13 mouse cellular contexts compared by ENCODE assay signal in genomic region chr14:5879136-5879535, GRCm38 (mm10). TPM values are rescaled to one million over a fixed set of nuclear protein-coding genes. Genes with fewer than 3 reads are reported as not detected.
DNase-seq lines count a peak whose midpoint lies in the region; ATAC-seq and TF ChIP-seq lines count a peak whose summit lies in the region.
"Not testable (repeated sequence)": the region's sequence is repeated elsewhere in the genome, so short reads cannot be mapped to it uniquely, and the experiment has no call there.
"Had no signal": no experiment of that assay in that cellular context is flagged by ENCODE, and none has a peak within 500 bp of the region (broad histone marks: within the 10 kb centered on the region; RNA-seq: fewer than 3 reads in every experiment).

No protein-coding gene starts in this region.

- H3K4me2 ChIP-seq in embryonic facial prominence, embryonic 14.5 days (ENCODE audit: low read depth, low read length); heart, postnatal 0 days (ENCODE audit: low read depth, low read length): not testable (repeated sequence)

- not testable (repeated sequence) for H3K4me3 ChIP-seq in embryonic facial prominence, embryonic 14.5 days (ENCODE audit: low read depth, low read length); heart, postnatal 0 days (ENCODE audit: low read depth, low read length)

- not testable (repeated sequence) for H3K36me3 ChIP-seq in embryonic facial prominence, embryonic 14.5 days (ENCODE audit: control insufficient read depth, insufficient read depth, low read length); heart, postnatal 0 days (replicated peaks; ENCODE audit: control insufficient read depth, insufficient read depth, low read length)

- TF ChIP-seq CTCF in heart, postnatal 0 days (IDR thresholded peaks at IDR 0.05; ENCODE audit: low read depth): peak; percentile 46

- 5% methylated on average over 5 of the region's 11 CpGs for WGBS in embryonic facial prominence, embryonic 14.5 days
- WGBS in heart, postnatal 0 days: 10% methylated on average over 5 of the region's 11 CpGs

- H3K9me3 ChIP-seq in embryonic facial prominence, embryonic 14.5 days (ENCODE audit: control insufficient read depth, low read length); heart, postnatal 0 days (replicated peaks; ENCODE audit: control insufficient read depth, low read length): not testable (repeated sequence)

- ATAC-seq in embryonic facial prominence, embryonic 14.5 days (ENCODE audit: low read depth); heart, postnatal 0 days (ENCODE audit: insufficient read depth, low read depth): not testable (repeated sequence)

- not testable (repeated sequence) for TF ChIP-seq EP300 in heart, postnatal 0 days (IDR thresholded peaks at IDR 0.05; ENCODE audit: low read depth)

- peak; percentile 5 for DNase-seq in cerebellum, adult 11 months
- DNase-seq in embryonic facial prominence, embryonic 14.5 days (ENCODE audit: low spot score): peak; percentile 54
- DNase-seq in heart, postnatal 0 days (ENCODE audit: low spot score): peak; percentile 7
- peak; percentile 37 for DNase-seq in kidney, adult 9 months
- peak; percentile 6 to 9 for DNase-seq in left cerebral cortex, adult 8-10 months (ENCODE audit: low spot score in 2 of 2)
- DNase-seq in lung, postnatal 10 days: peak; percentile 12
- DNase-seq in retina, embryonic 14.5 days (ENCODE audit: low spot score): peak; percentile 1

- H3K27ac ChIP-seq in embryonic facial prominence, embryonic 14.5 days (replicated peaks; ENCODE audit: low read depth, low read length); heart, postnatal 0 days (ENCODE audit: low read depth): not testable (repeated sequence)

- H3K9ac ChIP-seq in embryonic facial prominence, embryonic 14.5 days (ENCODE audit: low read depth, low read length); heart, postnatal 0 days (replicated peaks; ENCODE audit: low read depth, low read length): not testable (repeated sequence)

- H3K4me1 ChIP-seq in embryonic facial prominence, embryonic 14.5 days (ENCODE audit: control insufficient read depth, insufficient read depth, low read length); heart, postnatal 0 days (ENCODE audit: control insufficient read depth, insufficient read depth): not testable (repeated sequence)

- H3K27me3 ChIP-seq in embryonic facial prominence, embryonic 14.5 days (replicated peaks; ENCODE audit: control insufficient read depth, insufficient read depth, low read length); heart, postnatal 0 days (ENCODE audit: control insufficient read depth, insufficient read depth, low read length): not testable (repeated sequence)

RNA-seq across cellular contexts. Expression of gene Gm8237, which starts 1.0 kb away (rescaled TPM):
- not detected in 2 replicates for polyA plus RNA-seq in embryonic facial prominence, embryonic 14.5 days (2014; fragmentation: Nextera tagmentation; extraction: Ambion mirVana)
- not detected in 2 replicates for total RNA-seq in heart, postnatal 0 days (2014; rRNA removed; ENCODE audit: low replicate concordance)
- 0.10 and 0.11 TPM in 2 replicates for polyA plus RNA-seq in heart, postnatal 0 days (2015; fragmentation: Nextera tagmentation; extraction: Ambion mirVana)
- total RNA-seq in left cerebral cortex, adult 8-10 months (2022): 1 to 10 TPM in 3 of 4 experiments, under 1 TPM in 1; 0.73 to 1.5 (median 1.1) TPM
- total RNA-seq: G1E had no signal
- polyA plus RNA-seq: G1E; intestine, embryonic 16.5 days; liver, embryonic 16.5 days; spleen, adult 2 months had no signal

RNA-seq across cellular contexts. Expression of gene Gm3424, which starts 49.0 kb away (rescaled TPM):
- polyA plus RNA-seq in embryonic facial prominence, embryonic 14.5 days (2014; fragmentation: Nextera tagmentation; extraction: Ambion mirVana): not detected in 2 replicates
- total RNA-seq in heart, postnatal 0 days (2014; rRNA removed; ENCODE audit: low replicate concordance): not detected in 2 replicates
- not detected in 2 replicates for polyA plus RNA-seq in heart, postnatal 0 days (2015; fragmentation: Nextera tagmentation; extraction: Ambion mirVana)
- total RNA-seq in left cerebral cortex, adult 8-10 months (2022): not detected
- total RNA-seq: adrenal gland, postnatal 36 days; G1E; gastrocnemius, postnatal 4 days had no signal
- polyA plus RNA-seq: G1E; intestine, embryonic 16.5 days; liver, embryonic 16.5 days; spleen, adult 2 months had no signal

Comparison
In these comparisons a context has a peak if more than half of its experiments do, and no peak if none do; other contexts are left out.
1. DNase-seq: peak in every context shown above with its lines; median percentile 54 in embryonic facial prominence, embryonic 14.5 days; 37 in kidney, adult 9 months; 12 in lung, postnatal 10 days; 8 in left cerebral cortex, adult 8-10 months; 7 in heart, postnatal 0 days; 5 in cerebellum, adult 11 months; 1 in retina, embryonic 14.5 days.